Mouse (Mus musculus) G1E (cell line): ENCODE measurements around the gene Ago3. TPM values are rescaled to one million over a fixed set of nuclear protein-coding genes. Genes with fewer than 3 reads are reported as not detected.

Experiments used
- ATAC-seq: 2 replicates; pipeline ENCODE4 v1.8.0; 2016; ENCODE audit warnings: mild to moderate bottlenecking; ENCODE audit not compliant: insufficient number of reproducible peaks, poor library complexity, low FRiP score, severe bottlenecking; ENCODE audit errors: extremely low read depth
- DNase-seq: peaks from one replicate; pipeline ENCODE4 v3.0.0; 2012; ENCODE audit warnings: low spot score
- H3K27me3 ChIP-seq: 2 replicates; pipeline ENCODE4 v1.6.1; 2012; ENCODE audit warnings: mild to moderate bottlenecking, low read length, inconsistent platforms; ENCODE audit not compliant: insufficient read depth
- H3K36me3 ChIP-seq: replicated peaks from 2 replicates; pipeline ENCODE3; 2012; ENCODE audit warnings: mild to moderate bottlenecking, inconsistent platforms
- H3K4me1 ChIP-seq: 2 replicates; pipeline ENCODE4 v1.6.1; 2012; ENCODE audit warnings: low read depth, low read length, inconsistent platforms, mixed read lengths; ENCODE audit not compliant: insufficient read depth
- H3K4me3 ChIP-seq: 2 replicates; pipeline ENCODE4 v1.5.1; 2012; ENCODE audit warnings: low read depth, mild to moderate bottlenecking, inconsistent platforms, low read length, moderate library complexity, mixed read lengths
- H3K9me3 ChIP-seq: replicated peaks from 2 replicates; pipeline ENCODE4 v1.6.1; 2012; ENCODE audit warnings: inconsistent platforms
- CTCF ChIP-seq: IDR thresholded peaks from 2 replicates; pipeline ENCODE4 v1.5.1; 2012; ENCODE audit warnings: low read depth, low read length, inconsistent platforms, mixed read lengths
- GATA1 ChIP-seq: IDR thresholded peaks from 2 replicates; pipeline ENCODE4 v1.6.1; 2012; ENCODE audit warnings: borderline replicate concordance, low read length, inconsistent platforms, mixed read lengths
- GATA2 ChIP-seq: IDR thresholded peaks from 2 replicates; pipeline ENCODE4 v1.6.1; 2012; ENCODE audit warnings: low read depth, low read length, inconsistent platforms, borderline replicate concordance
- POLR2AphosphoS5 ChIP-seq: IDR thresholded peaks from 2 replicates; pipeline ENCODE4 v1.6.1; 2012; ENCODE audit warnings: low read depth, low read length, inconsistent platforms; ENCODE audit not compliant: insufficient replicate concordance
- TAL1 ChIP-seq: conservative IDR thresholded peaks from 2 replicates; pipeline ENCODE4 v1.6.1; 2012; ENCODE audit warnings: low read depth, low read length, inconsistent platforms, mixed read lengths
- polyA plus RNA-seq: library from polyadenylated mRNA; stranded (reverse); fragments of >175 nt; gene quantifications from 2 replicates; pipeline ENCODE4 v1.2.3, GENCODE M21; 2012
- total RNA-seq, 2 experiments: library from RNA; stranded (forward) in 1 of 2; stranded (reverse) in 1 of 2; fragments of 200-1000 nt in 1 of 2; fragments of >200 nt in 1 of 2; fragmentation: Nextera tagmentation in 1 of 2; gene quantifications; 2 replicates each; pipeline ENCODE4 v1.2.3; 2014 to 2017

The Ago3 gene
- total and polyA plus RNA-seq, 3 experiments, result 6.3 to 18.0 (median 6.6) TPM

GRCm38 (mm10) chr4:126315931-126316330, 113.4 kb downstream of the Ago3 start:
- DNase-seq (no peak), ATAC-seq (no peak)
- TF ChIP-seq CTCF (no peak), GATA1 (no peak), GATA2 (no peak), POLR2AphosphoS5 (no peak), TAL1 (no peak)
- Histone ChIP-seq H3K4me3 (no peak overlapping the region), H3K27me3 (no peaks in the 10 kb centered on the region), H3K4me1 (peaks cover 27% of the 10 kb centered on the region), H3K9me3 (no peaks in the 10 kb centered on the region), H3K36me3 (peaks cover 66% of the 10 kb centered on the region)

DNA sequence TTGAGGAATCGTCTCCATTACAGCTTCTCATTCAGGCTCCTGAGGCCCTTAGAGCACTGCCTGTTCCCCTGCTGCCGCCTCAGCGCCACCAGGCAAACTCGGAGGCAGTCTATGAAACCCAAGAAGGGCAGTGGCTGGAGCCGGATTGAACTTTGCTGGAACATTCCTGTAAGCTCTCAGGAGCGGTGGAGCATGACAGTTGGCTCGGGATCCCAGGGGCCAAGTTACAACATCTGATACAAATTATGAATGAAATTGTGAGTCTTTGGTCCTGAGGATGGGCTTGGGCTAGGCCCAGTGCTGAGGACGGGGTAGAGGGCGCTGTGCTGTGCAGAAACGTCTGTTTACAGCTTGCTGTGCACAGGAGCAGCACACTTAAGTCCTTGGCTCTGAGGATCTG, 115.0 kb downstream of the Ago3 start:
- Histone ChIP-seq H3K36me3 (peaks cover 59% of the 10 kb centered on the region), H3K4me3 (no peak overlapping the region), H3K9me3 (no peaks in the 10 kb centered on the region), H3K27me3 (peaks cover 2% of the 10 kb centered on the region; the same call in 1 of the 2 replicates), H3K4me1 (peaks cover 17% of the 10 kb centered on the region)
- TF ChIP-seq POLR2AphosphoS5 (no peak), CTCF (no peak), GATA2 (no peak), GATA1 (no peak)
- DNase-seq, result no peak
- no peak for ATAC-seq

- no peak overlapping the region for H3K4me3 ChIP-seq
- H3K36me3 ChIP-seq, result peaks cover 47% of the 10 kb centered on the region
- H3K9me3 ChIP-seq, result no peaks in the 10 kb centered on the region
- DNase-seq (no peak), ATAC-seq (no peak)
- peaks cover 5% of the 10 kb centered on the region for H3K27me3 ChIP-seq
- peaks cover 13% of the 10 kb centered on the region for H3K4me1 ChIP-seq
- TF ChIP-seq CTCF (no peak), GATA2 (no peak)
Observed at GRCm38 (mm10) chr4:126313202-126313601, 116.2 kb downstream of the Ago3 start.

GRCm38 (mm10) chr4:126311566-126312200, 117.7 kb downstream of the Ago3 start:
- H3K36me3 ChIP-seq, result peaks cover 32% of the 10 kb centered on the region
- no peaks in the 10 kb centered on the region for H3K9me3 ChIP-seq
- peaks cover 7% of the 10 kb centered on the region; the same call in 1 of the 2 replicates for H3K4me1 ChIP-seq
- H3K27me3 ChIP-seq, result peaks cover 10% of the 10 kb centered on the region
- no peak overlapping the region for H3K4me3 ChIP-seq
- ATAC-seq, result no peak
- no peak for TF ChIP-seq GATA2
- TF ChIP-seq CTCF, result no peak
- TF ChIP-seq POLR2AphosphoS5, result no peak
- no peak for TF ChIP-seq TAL1
- no peak for TF ChIP-seq GATA1
- no peak for DNase-seq

- DNase-seq (no peak), ATAC-seq (no peak)
- Histone ChIP-seq H3K4me1 (peaks cover 4% of the 10 kb centered on the region; the same call in 1 of the 2 replicates), H3K27me3 (peaks cover 17% of the 10 kb centered on the region), H3K36me3 (peaks cover 18% of the 10 kb centered on the region), H3K9me3 (peaks cover 5% of the 10 kb centered on the region), H3K4me3 (no peak overlapping the region)
- TF ChIP-seq CTCF, result no peak
- TF ChIP-seq GATA1, result no peak
Observed at GRCm38 (mm10) chr4:126310344-126310743, 119.0 kb downstream of the Ago3 start.

- TF ChIP-seq CTCF, result peak; percentile 64
- TF ChIP-seq TAL1, result no peak
- no peak; the same call in 1 of the 2 replicates for ATAC-seq
- peaks cover 18% of the 10 kb centered on the region for H3K27me3 ChIP-seq
- peaks cover 4% of the 10 kb centered on the region; the same call in 1 of the 2 replicates for H3K4me1 ChIP-seq
- H3K36me3 ChIP-seq, result peaks cover 15% of the 10 kb centered on the region
- peak; percentile 58 for DNase-seq
- H3K9me3 ChIP-seq, result peaks cover 5% of the 10 kb centered on the region
- H3K4me3 ChIP-seq, result no peak overlapping the region
Observed at GRCm38 (mm10) chr4:126309922-126310309, 119.4 kb downstream of the Ago3 start.
